Mouse (Mus musculus): ENCODE measurements at regions not wholly inside any gene's neighbourhood (a gene's known extent, or its start where the extent isn't known, plus 50 kb on each side); places are given as distances from the start of the nearest gene placed in this dataset.

- no peaks in the 10 kb centered on the region for H3K79me2 ChIP-seq (ENCODE audit: control insufficient read depth, insufficient read depth)
- H3K4me2 ChIP-seq (ENCODE audit: low read depth): no peak overlapping the region
- no peaks in the 10 kb centered on the region for H3K27me3 ChIP-seq (ENCODE audit: control insufficient read depth, insufficient read depth, insufficient read length)
- H3ac ChIP-seq (ENCODE audit: control insufficient read depth, insufficient read length): no peak overlapping the region
- H3K36me3 ChIP-seq (ENCODE audit: control insufficient read depth, insufficient read depth): no peaks in the 10 kb centered on the region
- TF ChIP-seq E2F4 (IDR thresholded peaks at IDR 0.05; ENCODE audit: insufficient read depth) (no peak), TCF12 (IDR thresholded peaks at IDR 0.05; ENCODE audit: insufficient read depth, poor library complexity, severe bottlenecking) (no peak), CEBPB (IDR thresholded peaks at IDR 0.05; ENCODE audit: insufficient read depth, poor library complexity, severe bottlenecking) (no peak), REST (IDR thresholded peaks at IDR 0.05; ENCODE audit: insufficient read depth, insufficient read length) (no peak), POLR2A (IDR thresholded peaks at IDR 0.05; ENCODE audit: insufficient read length, low read depth) (no peak), POLR2AphosphoS2 (IDR thresholded peaks at IDR 0.05; ENCODE audit: insufficient read length, low read depth) (no peak), USF1 (IDR thresholded peaks at IDR 0.05; ENCODE audit: low read depth) (no peak), TCF3 (IDR thresholded peaks at IDR 0.05; ENCODE audit: insufficient read length, low read depth) (no peak), MYOG (IDR thresholded peaks at IDR 0.05; ENCODE audit: control insufficient read depth in 1 of 3, insufficient read depth in 1 of 3, insufficient read length in 2 of 3, low read depth in 2 of 3) (no peak), MYOD1 (IDR thresholded peaks at IDR 0.05; ENCODE audit: control insufficient read depth in 1 of 3, insufficient read length in 2 of 3, low read depth in 2 of 3) (no peak), MAX (IDR thresholded peaks at IDR 0.05; ENCODE audit: low read depth) (no peak)
- no peak overlapping the region for H3K4me3 ChIP-seq
Measured at GRCm38 (mm10) chr16:54195205-54195604, 1102.6 kb downstream of the Zpld1 start.

DNA sequence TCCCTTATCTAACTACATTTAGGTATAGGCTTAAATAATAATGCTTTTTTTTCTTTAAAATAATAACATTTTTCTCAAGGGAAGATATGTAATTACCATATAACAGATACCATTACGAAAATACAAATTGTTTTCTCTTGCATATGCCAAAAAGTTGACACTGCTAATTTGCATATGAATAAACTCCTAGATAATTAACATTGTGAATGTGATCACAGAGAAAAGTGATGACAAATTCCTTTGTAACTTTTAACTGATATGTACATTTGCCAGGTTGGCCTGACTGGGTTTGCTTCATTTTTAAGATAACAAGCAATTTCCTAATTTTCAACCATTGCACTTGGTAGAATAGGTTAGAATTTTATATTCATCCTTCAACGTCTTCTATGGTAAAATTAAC is 1103.1 kb downstream of the Zpld1 start:
- Histone ChIP-seq H3K4me2 (ENCODE audit: low read depth) (no peak overlapping the region), H3K27me3 (ENCODE audit: control insufficient read depth, insufficient read depth, insufficient read length) (no peaks in the 10 kb centered on the region), H3ac (ENCODE audit: control insufficient read depth, insufficient read length) (no peak overlapping the region), H3K36me3 (ENCODE audit: control insufficient read depth, insufficient read depth) (no peaks in the 10 kb centered on the region), H3K79me2 (ENCODE audit: control insufficient read depth, insufficient read depth) (no peaks in the 10 kb centered on the region), H3K4me3 (no peak overlapping the region)
- no peak for TF ChIP-seq MYOD1 (IDR thresholded peaks at IDR 0.05; ENCODE audit: control insufficient read depth in 1 of 3, insufficient read length in 2 of 3, low read depth in 2 of 3)
- TF ChIP-seq TCF3 (IDR thresholded peaks at IDR 0.05; ENCODE audit: insufficient read length, low read depth): no peak
- TF ChIP-seq CEBPB (IDR thresholded peaks at IDR 0.05; ENCODE audit: insufficient read depth, poor library complexity, severe bottlenecking): no peak
- no peak for TF ChIP-seq USF1 (IDR thresholded peaks at IDR 0.05; ENCODE audit: low read depth)
- no peak for TF ChIP-seq SRF (IDR thresholded peaks at IDR 0.05; ENCODE audit: control insufficient read depth, insufficient read length, low read depth)
- no peak for TF ChIP-seq MAX (IDR thresholded peaks at IDR 0.05; ENCODE audit: low read depth)
- no peak for TF ChIP-seq MYOG (IDR thresholded peaks at IDR 0.05; ENCODE audit: control insufficient read depth in 1 of 3, insufficient read depth in 1 of 3, insufficient read length in 2 of 3, low read depth in 2 of 3)
- TF ChIP-seq POLR2AphosphoS2 (IDR thresholded peaks at IDR 0.05; ENCODE audit: insufficient read length, low read depth): no peak
- no peak for TF ChIP-seq TCF12 (IDR thresholded peaks at IDR 0.05; ENCODE audit: insufficient read depth, poor library complexity, severe bottlenecking)
- no peak for TF ChIP-seq REST (IDR thresholded peaks at IDR 0.05; ENCODE audit: insufficient read depth, insufficient read length)
- TF ChIP-seq POLR2A (IDR thresholded peaks at IDR 0.05; ENCODE audit: insufficient read length, low read depth): no peak
- no peak for TF ChIP-seq E2F4 (IDR thresholded peaks at IDR 0.05; ENCODE audit: insufficient read depth)
